Mouse (Mus musculus) neutrophil, adult 5-6 weeks (primary cell): ENCODE results near the gene Gtf2f1. TPM values are rescaled to one million over a fixed set of nuclear protein-coding genes. Genes with fewer than 3 reads are reported as not detected.
A peak's percentile ranks its signal among the peaks of the same experiment; 100 is the strongest.

Experiments used
- ATAC-seq: fragments of 151-379, 151-347 bp; 2 replicates; pipeline ENCODE4 v1.8.0; 2017; ENCODE audit warnings: mild to moderate bottlenecking, moderate TSS enrichment; ENCODE audit not compliant: insufficient number of reproducible peaks, poor library complexity, low FRiP score, severe bottlenecking; ENCODE audit errors: extremely low read depth
- total RNA-seq: library from RNA; stranded (forward); fragments of 200-1000 nt; gene quantifications from 2 replicates; pipeline ENCODE4 v1.2.3, GENCODE M21; 2017

The Gtf2f1 gene
- total RNA-seq, 1 experiment from 2014 or later = 56.7 TPM

DNA sequence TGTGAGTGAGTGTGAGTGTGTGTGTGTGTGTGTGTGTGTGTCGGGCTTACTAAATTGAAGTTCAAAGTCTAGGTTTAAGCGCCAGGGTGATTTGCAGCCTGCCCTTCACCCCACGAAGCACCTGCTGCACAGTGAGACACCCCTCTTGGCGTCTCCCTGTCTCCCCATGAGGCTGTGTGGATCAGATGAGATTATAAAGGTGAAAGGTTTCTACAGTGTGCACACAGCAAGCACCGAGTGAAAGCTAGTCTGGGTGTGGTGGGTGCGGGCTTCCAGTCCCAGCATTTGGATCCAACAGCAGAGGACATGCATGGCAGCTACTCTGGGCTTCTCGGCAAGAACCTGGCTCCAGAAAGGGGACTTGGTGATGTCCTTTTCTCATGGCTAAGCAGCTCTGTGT lies 30.0 kb downstream of the Gtf2f1 start:
- ATAC-seq = no peak

DNA sequence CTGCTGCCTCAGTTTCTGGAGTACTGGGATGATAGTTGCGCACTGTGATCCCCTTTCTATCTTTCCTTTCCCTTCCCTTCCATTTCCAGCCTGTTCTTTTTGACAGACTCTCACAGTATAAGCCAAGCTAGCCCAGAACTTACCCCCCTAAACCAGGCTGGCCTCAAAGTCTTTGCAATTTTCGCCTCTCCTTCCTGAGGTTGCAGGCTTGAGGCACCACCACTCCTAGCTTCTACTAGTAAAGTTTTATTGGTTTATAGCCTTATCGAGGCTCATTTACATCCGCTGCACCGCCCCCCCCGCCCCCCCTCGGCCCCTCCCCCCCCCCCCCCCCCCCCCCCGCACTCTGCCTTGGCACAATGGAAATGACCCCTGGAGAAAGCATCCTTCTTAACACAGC lies 31.6 kb downstream of the Gtf2f1 start:
- no peak for ATAC-seq

DNA sequence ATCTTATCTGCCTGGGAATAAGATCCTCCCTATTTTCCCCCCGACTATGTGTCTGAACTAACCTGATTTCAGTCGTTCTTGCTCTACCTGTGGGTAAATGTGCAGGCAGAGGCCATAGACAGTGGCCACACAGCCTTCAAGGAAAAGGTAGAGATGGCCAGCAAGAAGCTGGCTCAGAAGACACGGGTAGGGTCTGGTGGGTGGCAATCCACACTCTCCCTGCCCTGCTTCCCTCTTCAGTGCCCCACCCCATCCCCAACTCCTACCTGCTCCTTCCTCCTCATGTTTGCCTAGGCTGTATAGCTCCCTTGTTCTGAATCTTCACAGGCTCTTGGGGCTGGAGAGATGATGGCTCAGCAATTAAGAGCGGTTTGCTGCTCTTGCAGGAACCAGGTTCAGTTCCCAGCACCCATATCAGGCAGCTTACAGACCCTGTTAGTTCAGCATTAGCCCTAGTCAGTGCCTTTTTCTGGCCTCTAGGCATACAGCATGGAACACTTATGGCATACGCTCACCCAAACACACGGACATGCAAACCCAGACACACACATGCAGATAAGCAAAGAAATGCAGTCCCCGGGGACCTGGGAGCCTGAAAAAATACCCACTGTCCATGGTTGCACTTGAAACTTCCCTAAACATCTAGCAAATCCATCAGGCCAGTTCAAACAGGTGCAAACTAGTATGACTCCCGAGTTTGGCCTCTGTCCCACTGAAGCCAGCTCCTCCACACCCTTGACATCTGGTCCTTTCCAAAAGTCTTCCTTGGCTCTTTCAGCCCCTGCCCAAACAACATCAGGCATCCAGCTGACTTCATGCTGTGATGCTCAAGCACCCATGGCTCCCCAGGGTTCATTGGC lies 34.3 kb downstream of the Gtf2f1 start:
- ATAC-seq = no peak

DNA sequence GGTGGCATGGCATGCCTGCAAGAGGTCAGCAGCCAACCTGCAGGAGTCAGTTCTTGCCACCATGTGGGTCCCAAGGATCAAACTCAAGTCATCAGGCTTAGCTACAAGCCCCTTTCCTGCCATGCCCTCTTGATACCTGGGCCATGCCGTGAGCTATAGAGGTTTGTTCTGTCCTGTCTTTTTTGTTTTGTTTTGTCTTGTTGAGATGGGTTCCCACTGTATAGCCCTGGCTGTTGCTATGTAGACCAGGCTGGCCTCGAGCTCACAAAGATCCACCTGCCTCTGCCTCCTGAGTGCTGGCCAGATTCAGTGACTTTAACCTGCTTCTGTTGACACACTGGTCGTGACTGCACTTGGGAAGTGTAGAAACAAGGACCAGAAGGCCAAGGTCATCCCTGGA lies 35.7 kb downstream of the Gtf2f1 start:
- no peak for ATAC-seq

DNA sequence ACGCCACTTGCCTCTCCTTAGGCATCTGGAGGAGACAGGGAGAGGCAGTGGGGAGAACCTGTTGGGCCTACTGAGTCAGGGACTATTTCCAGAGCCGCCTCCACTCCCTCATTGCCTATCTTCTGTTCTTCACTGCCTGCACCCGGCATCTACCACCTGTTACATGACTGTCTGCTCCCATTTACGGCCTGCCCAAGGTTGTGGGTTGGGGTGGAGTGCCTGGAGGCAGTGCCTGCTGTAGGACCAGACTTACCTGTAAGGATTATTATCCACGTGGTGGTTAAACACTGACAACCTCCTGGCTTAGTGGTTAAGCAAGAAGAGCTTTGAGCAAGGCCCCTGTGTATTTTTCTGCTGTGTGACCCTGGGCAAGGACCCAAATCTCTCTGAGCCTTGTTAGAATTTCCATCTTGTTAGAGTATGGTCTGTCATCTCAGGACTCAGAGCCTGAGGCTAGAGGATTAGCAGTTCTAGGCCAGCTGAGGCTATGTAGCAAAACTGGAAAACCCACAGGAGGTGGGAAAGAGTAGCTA lies 36.3 kb downstream of the Gtf2f1 start:
- no peak for ATAC-seq

DNA sequence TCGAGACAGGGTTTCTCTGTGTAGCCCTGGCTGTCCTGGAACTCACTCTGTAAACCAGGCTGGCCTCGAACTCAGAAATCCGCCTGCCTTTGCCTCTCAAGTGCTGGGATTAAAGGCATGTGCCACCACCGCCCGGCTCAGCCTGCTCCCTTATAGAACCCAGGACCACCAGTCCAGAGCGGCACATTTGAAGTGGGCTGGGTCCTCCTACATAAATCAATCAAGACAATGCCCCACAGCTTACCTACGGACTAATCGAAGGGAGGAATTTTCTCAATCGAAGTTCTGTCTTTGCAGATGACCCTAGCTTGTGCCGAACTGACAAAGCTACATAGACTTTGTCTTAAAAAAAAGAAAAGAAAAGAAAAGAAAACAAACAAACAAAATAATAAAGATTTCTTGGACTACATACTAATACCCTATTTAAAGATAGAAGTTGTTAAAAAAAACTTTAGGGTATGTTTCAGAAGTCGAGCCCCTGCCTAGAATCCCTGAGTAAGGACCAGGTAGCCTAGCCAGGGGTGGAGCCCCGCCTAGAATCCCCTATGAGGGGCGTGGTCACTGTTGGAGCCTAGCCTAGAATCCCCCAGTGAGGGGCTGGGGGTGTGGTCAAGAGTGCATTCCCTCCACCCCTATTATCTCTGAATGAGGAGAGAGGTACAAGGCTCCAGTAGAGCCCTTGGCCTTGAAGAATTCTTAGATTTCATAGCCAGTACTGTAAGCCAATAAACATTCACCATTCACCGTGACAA lies 37.0 kb downstream of the Gtf2f1 start:
- no peak for ATAC-seq

DNA sequence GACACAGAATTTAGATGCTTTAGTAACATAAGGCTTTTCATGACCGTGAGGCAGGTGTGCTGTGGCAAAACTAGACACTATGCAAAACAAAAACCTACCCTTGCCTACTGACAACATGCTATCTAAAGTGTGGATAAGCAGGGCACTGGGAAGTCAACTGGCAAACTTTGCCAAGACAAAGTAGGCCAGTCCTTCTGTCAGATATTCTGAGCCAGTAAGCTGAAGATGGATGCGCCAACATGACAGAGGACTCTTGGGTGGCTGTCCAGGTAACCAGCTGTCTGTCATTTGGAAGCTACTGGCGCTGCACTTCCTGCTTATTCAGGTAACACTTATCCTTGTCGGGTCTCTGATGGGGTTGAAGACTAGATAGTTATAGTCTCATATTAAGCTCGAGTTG lies 41.0 kb downstream of the Gtf2f1 start:
- ATAC-seq = no peak

DNA sequence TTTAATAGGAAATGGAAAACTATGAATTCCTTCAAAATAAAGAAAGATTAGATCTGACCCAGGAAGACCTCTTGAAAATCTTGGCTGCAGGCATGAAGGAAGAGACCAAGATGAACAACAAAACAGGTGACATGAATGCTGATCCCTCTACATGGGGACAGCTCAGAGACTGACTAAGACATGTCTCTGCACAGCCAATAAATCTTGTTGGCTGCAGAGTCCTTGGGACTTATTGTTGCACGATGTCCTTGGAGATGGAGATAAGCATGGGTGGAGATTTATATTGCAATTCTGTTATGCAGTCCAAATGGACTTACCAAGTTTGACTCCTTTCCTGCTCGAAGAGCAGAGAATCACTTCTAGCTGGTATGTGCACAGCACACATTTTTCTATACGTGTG lies 41.8 kb downstream of the Gtf2f1 start:
- no peak for ATAC-seq

DNA sequence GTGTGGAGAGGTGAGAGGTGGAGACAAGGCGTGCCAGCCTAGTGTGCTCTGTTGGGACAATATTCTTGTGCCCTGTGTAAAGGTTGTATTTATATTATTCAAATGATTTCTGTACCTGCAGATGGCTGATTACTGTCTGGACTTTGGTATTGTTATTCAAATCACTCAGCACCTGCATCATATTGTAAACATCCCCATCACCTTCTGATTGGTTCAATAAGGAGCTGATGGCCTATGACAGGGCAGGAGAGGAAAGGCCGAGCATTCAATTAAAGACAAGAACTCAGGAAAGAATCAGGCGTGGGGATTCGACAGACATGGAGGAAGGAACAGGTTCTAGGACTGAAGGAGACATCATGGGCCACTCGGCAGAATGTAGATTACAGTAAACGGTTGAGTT lies 47.4 kb downstream of the Gtf2f1 start:
- no peak for ATAC-seq

DNA sequence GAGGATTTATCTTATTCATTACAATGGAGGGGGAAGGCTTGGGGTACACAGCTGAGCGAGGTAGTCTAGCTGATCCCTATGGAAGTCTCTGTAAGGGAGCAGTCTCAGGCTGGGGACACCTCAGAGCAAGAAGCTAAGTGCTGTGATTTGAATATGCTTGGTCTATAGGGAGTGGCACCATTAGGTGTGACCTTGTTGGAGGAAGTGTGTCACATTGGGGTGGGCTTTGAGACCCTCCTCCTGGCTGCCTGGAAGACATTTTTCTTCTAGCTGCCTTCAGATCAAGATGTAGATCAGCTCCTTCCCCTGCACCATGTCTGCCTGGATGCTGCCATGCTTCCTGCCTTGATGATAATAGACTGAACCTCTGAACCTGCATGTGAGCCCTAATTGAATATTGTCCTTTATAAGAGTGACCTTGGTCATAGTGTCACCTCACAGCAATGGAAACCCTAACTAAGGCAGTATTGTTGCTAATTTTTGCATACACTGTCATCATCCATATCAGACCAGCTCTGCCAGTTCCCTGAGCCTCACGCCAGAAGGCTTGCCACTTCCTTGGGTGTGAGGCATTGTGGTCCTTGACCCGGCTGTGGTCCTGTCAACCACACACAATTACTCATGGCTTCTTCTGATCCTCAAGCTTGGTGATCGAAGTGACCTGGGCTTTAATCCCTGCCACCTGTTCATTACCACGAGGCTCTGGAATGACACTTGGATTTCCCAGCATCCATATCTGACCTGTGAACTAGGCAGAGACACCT lies 48.3 kb downstream of the Gtf2f1 start:
- ATAC-seq = no peak

DNA sequence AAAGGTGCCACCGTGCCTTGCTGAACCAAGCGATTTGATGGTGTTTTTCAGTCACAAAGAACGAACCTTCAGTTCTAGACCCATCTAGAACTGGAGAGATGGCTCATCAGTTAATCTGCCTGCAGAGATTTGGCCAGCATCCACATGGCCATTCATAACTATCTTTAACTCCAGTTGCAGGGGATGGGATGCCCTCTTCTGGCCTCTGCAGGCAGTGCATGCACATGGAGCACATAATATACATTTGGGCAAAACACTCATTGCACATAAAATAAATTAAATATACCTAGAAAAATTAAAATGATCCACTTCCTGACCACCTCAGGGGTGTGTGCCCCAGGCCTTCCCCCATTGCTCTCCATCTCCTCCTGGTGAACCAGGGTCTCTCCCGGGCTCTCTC lies 49.2 kb downstream of the Gtf2f1 start:
- no peak for ATAC-seq

DNA sequence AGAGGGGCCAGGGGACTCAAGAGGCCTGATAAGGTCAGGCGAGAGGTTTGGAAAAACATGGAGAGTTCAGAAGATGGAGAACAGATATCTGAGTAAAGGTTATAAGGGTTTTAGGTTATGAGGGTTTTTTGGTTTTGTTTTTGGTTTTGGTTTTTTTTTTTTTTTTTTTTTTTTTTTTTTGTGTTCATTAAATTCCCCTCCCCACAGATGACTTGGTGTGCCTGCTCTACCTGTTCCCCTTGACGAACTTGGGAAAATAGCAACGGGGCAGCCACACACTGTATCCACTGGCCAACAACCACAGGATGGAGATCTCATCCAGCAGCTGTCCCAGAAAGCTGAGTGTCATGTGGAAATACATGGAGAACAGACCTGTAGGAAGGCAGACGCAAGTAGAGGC lies 52.4 kb downstream of the Gtf2f1 start:
- no peak for ATAC-seq

DNA sequence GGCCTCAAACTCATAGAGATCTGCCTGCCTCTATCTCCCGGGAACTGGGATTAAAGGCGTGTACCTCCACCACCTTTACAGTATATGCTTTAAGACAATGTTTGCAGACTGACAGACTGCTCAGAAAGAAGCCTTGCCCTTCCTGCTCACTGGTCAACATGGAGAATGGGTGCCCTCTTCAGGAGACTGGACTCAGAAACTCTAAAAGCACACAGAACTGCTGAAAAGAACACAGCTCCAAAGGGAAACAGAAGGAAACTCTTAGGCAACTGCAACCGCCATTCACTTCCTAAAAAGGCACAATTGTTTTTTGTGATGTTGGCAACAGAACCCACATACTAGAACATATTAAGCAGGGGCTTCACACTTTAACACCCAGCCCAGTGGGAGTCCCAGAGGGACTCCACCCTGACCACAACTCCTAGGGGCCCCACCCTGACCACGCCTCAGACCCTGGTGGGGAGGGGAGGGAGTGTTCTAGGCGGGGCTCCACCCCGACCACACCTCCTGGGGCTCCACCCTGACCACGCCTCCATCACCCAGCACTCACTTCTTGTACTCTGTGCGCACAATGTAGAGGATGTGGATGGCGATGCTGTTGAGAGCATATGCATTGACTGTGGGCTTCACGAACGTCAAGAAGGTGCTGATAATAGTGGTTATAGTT lies 53.2 kb downstream of the Gtf2f1 start:
- peak; percentile 92 for ATAC-seq

DNA sequence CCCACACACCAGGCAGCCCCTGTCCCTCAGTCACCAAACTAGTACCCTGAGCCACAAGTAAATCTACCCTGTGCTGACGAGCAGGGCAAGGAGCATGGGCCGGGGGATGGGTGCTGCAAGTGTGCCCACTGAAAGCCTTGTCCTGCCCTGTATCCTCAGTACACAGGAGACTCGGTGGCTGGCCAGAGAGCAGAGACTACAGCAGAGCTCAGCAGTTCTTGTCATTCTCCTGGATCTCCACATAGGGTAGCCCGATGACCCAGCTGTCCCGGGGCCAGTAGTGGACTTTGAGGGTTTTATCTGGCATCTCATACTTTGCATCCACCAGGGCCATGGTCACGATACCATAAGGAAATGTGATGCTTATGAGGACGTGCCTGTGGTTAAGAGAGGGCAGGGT lies 56.2 kb downstream of the Gtf2f1 start:
- no peak for ATAC-seq

Other genes with a start within 250 kb of the Gtf2f1 start
- 25.9 and 27.0 TPM in 2 replicates for gene Dus3l, start 246.5 kb downstream of the Gtf2f1 start, total RNA-seq
- 0.25 and 0.58 TPM in 2 replicates for gene Prr22, start 241.0 kb downstream of the Gtf2f1 start, total RNA-seq
- 8.6 and 11.1 TPM in 2 replicates for gene Rfx2, start 180.3 kb downstream of the Gtf2f1 start, total RNA-seq
- gene Acsbg2, start 136.8 kb downstream of the Gtf2f1 start, total RNA-seq = not detected in 2 replicates
- not detected in 2 replicates for gene 1700061G19Rik, start 135.8 kb downstream of the Gtf2f1 start, total RNA-seq
- 13.0 and 13.8 TPM in 2 replicates for gene Mllt1, start 75.9 kb downstream of the Gtf2f1 start, total RNA-seq
- not detected in 2 replicates for gene Acer1, start 29.2 kb downstream of the Gtf2f1 start, total RNA-seq
- 23.0 and 28.9 TPM in 2 replicates for gene Clpp, start 21.0 kb downstream of the Gtf2f1 start, total RNA-seq
- gene Alkbh7, start 13.9 kb downstream of the Gtf2f1 start, total RNA-seq = 10.6 and 17.9 TPM in 2 replicates
- not detected in 2 replicates for gene Pspn, start 11.3 kb downstream of the Gtf2f1 start, total RNA-seq
- not detected in 2 replicates for gene Gm17949, start 181 bp upstream of the Gtf2f1 start, total RNA-seq
- 54.5 and 58.2 TPM in 2 replicates for gene Khsrp, start 20.2 kb upstream of the Gtf2f1 start, total RNA-seq
- gene Slc25a41, start 30.4 kb upstream of the Gtf2f1 start, total RNA-seq = not detected in 2 replicates
- 3.3 TPM in 2 replicates for gene Crb3, start 47.8 kb upstream of the Gtf2f1 start, total RNA-seq
- gene Slc25a23, start 48.6 kb upstream of the Gtf2f1 start, total RNA-seq = 3.4 and 3.6 TPM in 2 replicates
- 145 and 158 TPM in 2 replicates for gene Dennd1c, start 67.2 kb upstream of the Gtf2f1 start, total RNA-seq
- gene Tubb4a, start 76.5 kb upstream of the Gtf2f1 start, total RNA-seq = 0.37 and 0.70 TPM in 2 replicates
- gene Tnfsf9, start 94.0 kb upstream of the Gtf2f1 start, total RNA-seq = 1.7 and 2.0 TPM in 2 replicates
- not detected in 2 replicates for gene Cd70, start 138.5 kb upstream of the Gtf2f1 start, total RNA-seq
- 79.1 and 86.9 TPM in 2 replicates for gene Tnfsf14, start 182.9 kb upstream of the Gtf2f1 start, total RNA-seq
- gene C3, start 216.8 kb upstream of the Gtf2f1 start, total RNA-seq = 164 TPM in 2 replicates
- gene Gpr108, start 237.2 kb upstream of the Gtf2f1 start, total RNA-seq = 26.2 and 34.1 TPM in 2 replicates
- gene Trip10, start 238.2 kb upstream of the Gtf2f1 start, total RNA-seq = 3.4 and 4.1 TPM in 2 replicates